Mouse (Mus musculus) kidney, postnatal 36 days (tissue): ENCODE results near the gene Txn2.
"Not testable (repeated sequence)": the region's sequence is repeated elsewhere in the genome, so short reads cannot be mapped to it uniquely, and the experiment has no call there.

Experiments used
- DNase-seq, 2 experiments: peaks; one replicate each; pipeline ENCODE4 v3.0.0; 2021 to 2022; ENCODE audit warnings: mixed read lengths in 2 of 2

Txn2 gene

GRCm38 (mm10) chr15:77874807-77875206, 54.0 kb downstream of the Txn2 start:
- DNase-seq: no peak

GRCm38 (mm10) chr15:77874310-77874709, 54.5 kb downstream of the Txn2 start:
- no peak for DNase-seq

DNA sequence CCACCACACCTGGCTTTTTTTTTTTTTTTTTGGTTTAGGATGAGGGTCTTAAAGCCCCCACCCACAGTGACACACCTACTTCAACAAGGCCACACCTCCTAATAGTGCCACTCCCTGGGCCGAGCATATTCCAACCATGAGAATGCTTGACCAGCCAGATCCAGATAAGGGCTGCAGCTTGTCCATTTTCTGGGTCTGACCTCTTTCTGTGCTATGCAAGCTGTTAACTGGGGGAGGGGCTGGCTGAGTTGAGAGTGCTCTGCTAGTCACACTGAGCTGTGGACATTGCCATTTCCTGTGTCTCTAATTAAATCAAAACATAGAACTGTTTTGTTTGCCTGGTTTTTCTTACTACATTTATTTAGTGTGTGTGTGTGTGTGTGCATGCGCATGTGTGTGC, 55.2 kb downstream of the Txn2 start:
- peak; percentile 70 to 77 for DNase-seq

DNA sequence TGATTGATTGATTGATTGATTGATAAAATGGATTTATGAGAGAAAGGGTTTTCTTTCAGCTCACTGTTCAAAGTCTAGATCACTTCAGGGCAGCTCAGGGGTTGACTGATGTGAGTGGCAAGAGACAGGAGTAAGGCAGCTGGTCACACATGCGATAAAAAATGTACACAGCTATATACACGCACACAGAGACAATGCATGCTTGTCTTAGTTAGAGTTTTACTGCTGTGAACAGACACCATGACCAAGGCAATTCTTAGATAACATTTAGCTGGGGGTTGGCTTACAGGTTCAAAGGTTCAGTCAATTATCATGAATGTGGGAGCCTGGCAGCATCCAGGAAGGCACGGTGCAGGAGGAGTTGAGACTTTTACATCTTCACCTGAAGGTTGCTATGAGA, 55.8 kb downstream of the Txn2 start:
- no peak for DNase-seq

GRCm38 (mm10) chr15:77868340-77868739, 60.5 kb downstream of the Txn2 start:
- DNase-seq: no peak

DNA sequence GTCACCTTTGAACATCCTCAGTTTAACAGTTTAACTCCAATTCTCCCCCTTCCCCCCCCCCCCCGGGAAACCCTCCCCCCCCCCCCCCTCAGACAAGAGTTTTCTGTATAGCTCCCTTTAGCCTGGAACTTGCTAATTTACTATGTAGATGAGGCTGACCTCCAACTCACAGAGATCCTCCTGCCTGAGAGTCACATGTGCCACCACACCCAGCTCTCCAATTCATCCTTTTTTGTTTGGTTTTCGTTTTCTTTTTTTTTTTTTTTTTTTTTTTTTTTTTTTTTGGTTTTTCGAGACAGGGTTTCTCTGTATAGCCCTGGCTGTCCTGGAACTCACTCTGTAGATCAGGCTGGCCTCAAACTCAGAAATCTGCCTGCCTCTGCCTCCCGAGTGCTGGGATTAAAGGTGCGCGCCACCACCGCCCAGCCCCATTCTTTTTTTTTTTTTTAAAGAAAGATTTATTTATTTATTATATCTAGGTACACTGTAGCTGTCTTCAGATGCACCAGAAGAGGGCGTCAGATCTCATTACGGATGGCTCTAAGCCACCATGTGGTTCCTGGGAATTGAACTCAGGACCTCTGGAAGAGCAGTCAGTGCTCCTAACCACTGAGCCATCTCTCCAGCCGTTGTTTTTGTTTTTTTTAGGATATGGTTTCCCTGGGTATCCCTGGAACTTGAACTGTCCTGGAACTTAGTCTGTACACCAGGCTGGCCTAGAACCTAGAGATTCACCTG, 61.4 kb downstream of the Txn2 start:
- not testable (repeated sequence) for DNase-seq

DNA sequence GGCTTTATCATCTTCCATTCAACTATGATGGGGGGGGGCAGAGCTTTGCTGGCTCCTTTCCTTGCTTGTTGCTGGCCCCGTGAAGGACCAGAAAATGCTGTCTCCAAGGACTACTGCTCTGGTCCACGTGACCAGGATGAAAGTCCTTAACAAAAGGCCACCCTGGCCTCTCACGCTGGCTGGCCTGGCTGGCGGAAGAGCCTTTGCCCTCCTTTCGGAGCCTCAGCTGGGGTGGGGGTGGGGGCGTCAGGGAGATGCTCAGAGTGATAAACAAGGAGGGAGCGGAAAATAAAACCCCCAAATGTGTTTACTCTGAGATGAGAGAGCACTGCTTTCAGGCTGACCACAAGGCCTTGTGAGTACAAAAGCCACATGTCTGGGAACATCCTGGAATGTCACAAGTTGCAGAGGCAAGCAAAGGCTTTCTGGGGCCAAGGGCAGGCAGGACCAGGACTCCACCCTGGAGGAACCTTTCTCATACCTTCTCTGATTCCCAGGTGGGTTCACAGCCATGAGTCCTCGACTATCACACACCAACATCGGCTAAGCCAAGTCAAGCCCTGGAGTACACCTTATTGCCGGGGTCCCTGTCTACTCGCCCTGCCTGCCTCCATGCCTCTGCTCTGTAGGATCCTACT, 62.1 kb downstream of the Txn2 start:
- peak; percentile 76 to 86 for DNase-seq
